Mouse (Mus musculus): ENCODE data around the gene H2-M10.5. TPM values are rescaled to one million over a fixed set of nuclear protein-coding genes. Genes with fewer than 3 reads are reported as not detected.
"Not testable (repeated sequence)": the region's sequence is repeated elsewhere in the genome, so short reads cannot be mapped to it uniquely, and the experiment has no call there.

Gene H2-M10.5
- not detected in 2 replicates for polyA plus RNA-seq (2015; fragmentation: Nextera tagmentation; extraction: Ambion mirVana)

DNA sequence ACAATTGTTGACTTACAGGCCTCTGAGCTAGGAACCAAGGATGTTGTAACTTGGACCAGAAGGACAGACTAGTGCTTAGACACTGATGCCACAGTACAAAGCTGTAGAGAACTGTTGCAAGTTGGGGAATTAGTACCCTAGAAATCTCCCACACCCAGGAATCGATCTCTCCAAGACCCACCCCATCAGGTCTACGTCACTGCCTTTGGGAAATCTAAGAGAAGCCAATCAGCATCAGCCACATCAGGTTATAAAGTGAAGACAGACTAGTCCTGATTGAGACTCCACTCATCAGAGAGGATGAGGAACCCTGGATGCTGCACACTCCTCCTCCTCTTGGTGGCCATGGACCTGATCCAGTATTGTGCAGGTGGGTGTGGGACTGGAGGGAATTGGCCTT, at the start of gene H2-M10.5:
TSS of gene H2-M10.5 (plus strand) at position 301 of the 400 bp plus-strand sequence.
- not testable (repeated sequence) for H3K4me3 ChIP-seq (ENCODE audit: low read depth, low read length); H3K9ac ChIP-seq (ENCODE audit: low read depth, low read length); H3K27me3 ChIP-seq (ENCODE audit: control insufficient read depth, insufficient read depth, low read depth, low read length); H3K27ac ChIP-seq (ENCODE audit: low read length); H3K36me3 ChIP-seq (ENCODE audit: control insufficient read depth, insufficient read depth); H3K9me3 ChIP-seq (replicated peaks; ENCODE audit: control insufficient read depth, low read length); H3K4me1 ChIP-seq (ENCODE audit: control insufficient read depth, low read depth, low read length); H3K4me2 ChIP-seq (ENCODE audit: low read depth, low read length); ATAC-seq (ENCODE audit: low read depth)
- WGBS (ENCODE audit: insufficient replicate concordance) = 68% methylated on average over 2 of the region's 2 CpGs

DNA sequence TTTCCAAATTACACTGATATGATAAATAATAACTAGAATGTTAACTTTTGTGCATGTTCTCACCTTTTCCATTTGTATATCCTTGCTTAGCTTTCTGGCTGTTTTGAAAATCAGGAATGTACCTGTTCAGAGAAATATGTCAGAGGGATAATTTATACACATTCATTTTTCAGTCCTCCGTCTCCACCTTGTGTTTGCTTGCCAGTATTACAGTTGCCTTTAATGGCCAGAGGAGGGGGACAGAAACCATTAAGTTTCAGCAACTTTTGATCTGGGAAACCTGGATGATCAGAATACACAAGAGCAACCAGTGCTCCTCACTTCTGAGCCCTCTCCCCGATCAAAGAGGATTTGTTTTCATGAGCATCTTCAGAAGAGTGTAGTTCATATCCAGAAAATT, 46.7 kb upstream of the H2-M10.5 start:
- H3K4me2 ChIP-seq (ENCODE audit: low read depth, low read length) = no peak overlapping the region
- no peak for ATAC-seq (ENCODE audit: low read depth)
- H3K4me3 ChIP-seq (ENCODE audit: low read depth, low read length) = no peak overlapping the region
- H3K9me3 ChIP-seq (replicated peaks; ENCODE audit: control insufficient read depth, low read length) = no peaks in the 10 kb centered on the region
- H3K27ac ChIP-seq (ENCODE audit: low read length) = no peak overlapping the region
- 8% methylated on average over 2 of the region's 2 CpGs for WGBS (ENCODE audit: insufficient replicate concordance)
- H3K27me3 ChIP-seq (ENCODE audit: control insufficient read depth, insufficient read depth, low read depth, low read length) = no peaks in the 10 kb centered on the region
- no peak overlapping the region for H3K9ac ChIP-seq (ENCODE audit: low read depth, low read length)
- no peaks in the 10 kb centered on the region for H3K36me3 ChIP-seq (ENCODE audit: control insufficient read depth, insufficient read depth)
- H3K4me1 ChIP-seq (ENCODE audit: control insufficient read depth, low read depth, low read length) = no peaks in the 10 kb centered on the region

DNA sequence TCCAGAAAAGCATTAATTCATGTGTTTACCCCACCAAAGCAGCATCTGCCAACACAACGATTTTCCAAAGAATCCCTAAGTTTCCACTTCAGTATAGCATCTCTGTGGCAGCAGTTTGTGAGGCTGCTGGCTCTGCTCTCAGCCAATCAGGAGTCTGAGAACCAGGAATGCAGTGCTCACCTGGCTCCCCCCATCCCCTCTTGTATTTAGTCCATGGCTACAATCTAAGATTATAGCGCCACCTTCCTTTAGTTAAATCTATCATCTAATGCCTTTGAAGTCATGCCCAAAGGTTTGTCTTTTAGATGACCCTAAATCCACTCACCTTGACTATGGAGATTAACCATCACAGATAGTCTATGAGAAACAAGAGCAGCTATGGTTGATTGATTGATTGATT, 8.9 kb upstream of the H2-M10.5 start:
- 42% methylated on average over 2 of the region's 2 CpGs for WGBS (ENCODE audit: insufficient replicate concordance)
- Histone ChIP-seq H3K4me2 (ENCODE audit: low read depth, low read length) (no peak overlapping the region), H3K9me3 (replicated peaks; ENCODE audit: control insufficient read depth, low read length) (no peaks in the 10 kb centered on the region), H3K9ac (ENCODE audit: low read depth, low read length) (no peak overlapping the region), H3K27ac (ENCODE audit: low read length) (no peak overlapping the region), H3K4me1 (ENCODE audit: control insufficient read depth, low read depth, low read length) (no peaks in the 10 kb centered on the region), H3K27me3 (ENCODE audit: control insufficient read depth, insufficient read depth, low read depth, low read length) (no peaks in the 10 kb centered on the region), H3K4me3 (ENCODE audit: low read depth, low read length) (no peak overlapping the region), H3K36me3 (ENCODE audit: control insufficient read depth, insufficient read depth) (no peaks in the 10 kb centered on the region)
- no peak for ATAC-seq (ENCODE audit: low read depth)

- H3K9me3 ChIP-seq (replicated peaks; ENCODE audit: control insufficient read depth, low read length); H3K36me3 ChIP-seq (ENCODE audit: control insufficient read depth, insufficient read depth); H3K4me1 ChIP-seq (ENCODE audit: control insufficient read depth, low read depth, low read length); H3K4me2 ChIP-seq (ENCODE audit: low read depth, low read length); H3K9ac ChIP-seq (ENCODE audit: low read depth, low read length); H3K4me3 ChIP-seq (ENCODE audit: low read depth, low read length); H3K27me3 ChIP-seq (ENCODE audit: control insufficient read depth, insufficient read depth, low read depth, low read length); H3K27ac ChIP-seq (ENCODE audit: low read length); ATAC-seq (ENCODE audit: low read depth): not testable (repeated sequence)
- 9% methylated on average over 2 of the region's 2 CpGs for WGBS (ENCODE audit: insufficient replicate concordance)
Measured at GRCm38 (mm10) chr17:36764244-36764643, 8.5 kb upstream of the H2-M10.5 start.

DNA sequence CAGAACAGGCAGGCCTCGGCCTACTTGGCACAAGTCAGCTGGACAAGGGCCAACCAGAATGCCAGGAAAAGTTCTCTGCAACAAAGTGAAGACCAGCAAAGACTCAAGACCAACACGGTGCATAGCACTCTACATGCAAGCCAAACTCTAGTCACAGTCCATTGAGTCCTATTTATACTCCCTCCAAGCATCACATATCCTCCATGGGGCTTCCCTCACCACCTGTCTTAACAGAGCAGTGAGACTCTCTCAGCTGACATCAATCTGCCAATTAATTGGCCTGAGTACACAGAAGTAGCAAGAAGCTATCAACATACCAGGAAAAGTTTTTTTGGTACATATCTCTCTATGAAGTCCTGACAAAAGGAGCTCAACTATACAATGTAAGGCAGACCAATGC, 7.3 kb upstream of the H2-M10.5 start:
- not testable (repeated sequence) for H3K36me3 ChIP-seq (ENCODE audit: control insufficient read depth, insufficient read depth); H3K9me3 ChIP-seq (replicated peaks; ENCODE audit: control insufficient read depth, low read length); H3K4me1 ChIP-seq (ENCODE audit: control insufficient read depth, low read depth, low read length); H3K27me3 ChIP-seq (ENCODE audit: control insufficient read depth, insufficient read depth, low read depth, low read length); H3K9ac ChIP-seq (ENCODE audit: low read depth, low read length); H3K4me2 ChIP-seq (ENCODE audit: low read depth, low read length); H3K27ac ChIP-seq (ENCODE audit: low read length); ATAC-seq (ENCODE audit: low read depth); H3K4me3 ChIP-seq (ENCODE audit: low read depth, low read length)
- WGBS (ENCODE audit: insufficient replicate concordance) = 45% methylated on average over 2 of the region's 2 CpGs

GRCm38 (mm10) chr17:36781533-36781932, 8.8 kb downstream of the H2-M10.5 start:
- H3K4me1 ChIP-seq (ENCODE audit: control insufficient read depth, low read depth, low read length) = no peaks in the 10 kb centered on the region
- no peaks in the 10 kb centered on the region for H3K27me3 ChIP-seq (ENCODE audit: control insufficient read depth, insufficient read depth, low read depth, low read length)
- no peaks in the 10 kb centered on the region for H3K36me3 ChIP-seq (ENCODE audit: control insufficient read depth, insufficient read depth)
- WGBS (ENCODE audit: insufficient replicate concordance) = 44% methylated on average over 3 of the region's 3 CpGs
- H3K4me2 ChIP-seq (ENCODE audit: low read depth, low read length) = no peak overlapping the region
- H3K4me3 ChIP-seq (ENCODE audit: low read depth, low read length) = no peak overlapping the region
- ATAC-seq (ENCODE audit: low read depth) = no peak
- no peak overlapping the region for H3K9ac ChIP-seq (ENCODE audit: low read depth, low read length)
- no peaks in the 10 kb centered on the region for H3K9me3 ChIP-seq (replicated peaks; ENCODE audit: control insufficient read depth, low read length)
- no peak overlapping the region for H3K27ac ChIP-seq (ENCODE audit: low read length)

DNA sequence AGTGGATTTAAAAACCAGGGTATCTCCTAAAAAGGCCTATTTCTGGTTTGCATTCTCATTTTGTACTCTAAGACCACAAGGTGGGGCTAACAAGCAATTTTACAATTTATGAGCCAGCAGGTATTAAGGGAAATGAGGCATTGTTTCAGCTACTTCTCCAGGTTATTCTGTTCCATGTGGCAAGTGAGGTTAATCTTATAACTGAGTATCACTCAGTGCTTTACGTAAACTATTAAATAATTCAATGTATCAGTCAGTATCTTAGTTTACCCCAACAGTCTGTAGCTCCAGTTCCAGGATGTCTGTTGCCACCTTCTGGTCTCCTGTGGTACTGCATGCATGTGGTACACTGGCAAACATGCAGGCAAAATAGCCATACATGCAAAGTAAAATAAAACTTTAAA, 13.8 kb downstream of the H2-M10.5 start:
- not testable (repeated sequence) for H3K36me3 ChIP-seq (ENCODE audit: control insufficient read depth, insufficient read depth); H3K27me3 ChIP-seq (ENCODE audit: control insufficient read depth, insufficient read depth, low read depth, low read length); H3K4me1 ChIP-seq (ENCODE audit: control insufficient read depth, low read depth, low read length); H3K9me3 ChIP-seq (replicated peaks; ENCODE audit: control insufficient read depth, low read length); H3K4me2 ChIP-seq (ENCODE audit: low read depth, low read length); H3K27ac ChIP-seq (ENCODE audit: low read length); H3K4me3 ChIP-seq (ENCODE audit: low read depth, low read length); ATAC-seq (ENCODE audit: low read depth); H3K9ac ChIP-seq (ENCODE audit: low read depth, low read length)
- WGBS (ENCODE audit: insufficient replicate concordance) = 38% methylated on average over 1 of the region's 1 CpGs

- Histone ChIP-seq H3K4me3 (ENCODE audit: low read depth, low read length) (no peak overlapping the region), H3K9ac (ENCODE audit: low read depth, low read length) (no peak overlapping the region), H3K9me3 (replicated peaks; ENCODE audit: control insufficient read depth, low read length) (no peaks in the 10 kb centered on the region), H3K27ac (ENCODE audit: low read length) (no peak overlapping the region), H3K27me3 (ENCODE audit: control insufficient read depth, insufficient read depth, low read depth, low read length) (no peaks in the 10 kb centered on the region), H3K4me1 (ENCODE audit: control insufficient read depth, low read depth, low read length) (no peaks in the 10 kb centered on the region), H3K4me2 (ENCODE audit: low read depth, low read length) (no peak overlapping the region), H3K36me3 (ENCODE audit: control insufficient read depth, insufficient read depth) (no peaks in the 10 kb centered on the region)
- WGBS (ENCODE audit: insufficient replicate concordance) = 73% methylated on average over 2 of the region's 2 CpGs
- no peak for ATAC-seq (ENCODE audit: low read depth)
Measured at GRCm38 (mm10) chr17:36788351-36788750, 15.6 kb downstream of the H2-M10.5 start.

DNA sequence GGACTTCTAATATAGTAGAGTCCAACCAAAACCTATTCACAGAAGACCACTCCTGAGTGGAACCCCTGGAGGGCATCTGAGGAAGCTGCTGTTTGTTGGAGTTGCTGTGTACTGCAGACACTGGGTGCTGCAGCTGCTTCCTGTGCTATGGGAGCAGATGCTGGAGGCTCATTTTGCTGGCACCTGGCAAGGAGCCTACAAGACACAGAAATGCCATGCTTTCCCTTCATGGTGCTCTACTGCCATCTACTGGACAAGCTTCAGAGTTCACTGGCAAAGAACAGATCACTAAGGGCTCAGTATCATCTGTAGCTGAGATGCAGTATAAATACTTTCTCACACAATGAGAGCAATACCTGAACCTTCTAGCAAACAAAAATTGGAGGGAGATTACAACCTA, 16.1 kb downstream of the H2-M10.5 start:
- H3K4me3 ChIP-seq (ENCODE audit: low read depth, low read length); H3K9me3 ChIP-seq (replicated peaks; ENCODE audit: control insufficient read depth, low read length); ATAC-seq (ENCODE audit: low read depth); H3K36me3 ChIP-seq (ENCODE audit: control insufficient read depth, insufficient read depth); H3K27ac ChIP-seq (ENCODE audit: low read length); H3K27me3 ChIP-seq (ENCODE audit: control insufficient read depth, insufficient read depth, low read depth, low read length); H3K4me1 ChIP-seq (ENCODE audit: control insufficient read depth, low read depth, low read length); H3K4me2 ChIP-seq (ENCODE audit: low read depth, low read length); H3K9ac ChIP-seq (ENCODE audit: low read depth, low read length): not testable (repeated sequence)

- Histone ChIP-seq H3K4me2 (ENCODE audit: low read depth, low read length) (no peak overlapping the region), H3K27me3 (ENCODE audit: control insufficient read depth, insufficient read depth, low read depth, low read length) (no peaks in the 10 kb centered on the region), H3K27ac (ENCODE audit: low read length) (no peak overlapping the region), H3K9me3 (replicated peaks; ENCODE audit: control insufficient read depth, low read length) (no peaks in the 10 kb centered on the region), H3K4me3 (ENCODE audit: low read depth, low read length) (no peak overlapping the region), H3K9ac (ENCODE audit: low read depth, low read length) (no peak overlapping the region), H3K4me1 (ENCODE audit: control insufficient read depth, low read depth, low read length) (no peaks in the 10 kb centered on the region), H3K36me3 (ENCODE audit: control insufficient read depth, insufficient read depth) (no peaks in the 10 kb centered on the region)
- WGBS (ENCODE audit: insufficient replicate concordance) = 54% methylated on average over 10 of the region's 10 CpGs
- no peak for ATAC-seq (ENCODE audit: low read depth)
Measured at GRCm38 (mm10) chr17:36799493-36799892, 26.8 kb downstream of the H2-M10.5 start.
